In the genomic region with DNA sequence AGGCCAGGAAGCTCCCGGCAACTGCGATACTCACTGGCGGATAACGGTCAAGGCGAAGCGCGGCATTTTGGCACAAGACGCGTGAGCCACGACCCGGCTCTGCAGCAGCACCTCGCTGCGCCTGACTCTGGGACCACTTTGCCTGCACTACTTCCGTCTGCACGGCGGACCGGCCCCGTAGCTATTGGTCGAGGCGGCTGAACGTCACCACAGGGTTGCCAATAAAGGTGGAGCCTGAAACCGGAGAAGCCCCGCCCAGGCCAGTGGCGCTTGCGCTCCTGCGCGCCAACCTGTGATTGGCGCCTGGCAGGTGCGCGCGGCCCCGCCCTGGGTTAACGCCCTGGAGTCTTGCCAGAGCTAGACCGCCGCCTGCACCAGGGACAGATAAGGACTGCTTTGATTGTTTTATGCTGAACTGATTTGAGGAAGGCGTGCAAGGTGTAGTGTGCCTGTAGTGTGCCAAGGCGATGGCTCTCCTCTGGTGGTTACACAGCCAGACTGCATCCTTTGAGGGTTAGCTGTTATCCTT, we compare ENCODE assay signal across 8 mouse cellular contexts. TPM values are rescaled to one million over a fixed set of nuclear protein-coding genes. Genes with fewer than 3 reads are reported as not detected.
DNase-seq lines count a peak whose midpoint lies in the region; ATAC-seq and TF ChIP-seq lines count a peak whose summit lies in the region.

A gene (minus strand): TSS at position 156 of the 529 bp plus-strand sequence.

- TF ChIP-seq POLR2A in testis, adult 2 months (IDR thresholded peaks at IDR 0.05; ENCODE audit: control insufficient read depth, low read depth, low read length) = peak; percentile 96

- WGBS in forebrain, embryonic 12.5 days = under 1% methylated on average over 37 of the region's 37 CpGs
- under 1% methylated on average over 37 of the region's 37 CpGs for WGBS in heart, postnatal 0 days
- under 1% methylated on average over 37 of the region's 37 CpGs for WGBS in liver, embryonic 16.5 days (ENCODE audit: insufficient replicate concordance)
- WGBS in neural tube, embryonic 13.5 days = under 1% methylated on average over 37 of the region's 37 CpGs

- H3K4me3 ChIP-seq in E14TG2a.4 (replicated peaks; ENCODE audit: low read length) = peak within 1 kb of the TSS; percentile 91
- H3K4me3 ChIP-seq in forebrain, embryonic 12.5 days (replicated peaks) = peak within 1 kb of the TSS; percentile 63
- peak within 1 kb of the TSS; percentile 66 for H3K4me3 ChIP-seq in heart, postnatal 0 days (ENCODE audit: low read depth, low read length)
- H3K4me3 ChIP-seq in liver, embryonic 16.5 days (ENCODE audit: low read depth, low read length) = peak within 1 kb of the TSS; percentile 60
- peak within 1 kb of the TSS; percentile 62 for H3K4me3 ChIP-seq in neural tube, embryonic 13.5 days
- H3K4me3 ChIP-seq in testis, adult 2 months (ENCODE audit: control insufficient read depth, low read depth, low read length) = peak within 1 kb of the TSS; percentile 90

- peak; percentile 51 for DNase-seq in c-Kit-positive CD71-positive TER-119-positive erythroid progenitor cells, embryonic 14.5 days (ENCODE audit: low spot score)
- peak; percentile 93 for DNase-seq in heart, postnatal 0 days (ENCODE audit: low spot score)
- DNase-seq in kidney, postnatal 4 days = peak; percentile 92 to 95

- H3K4me2 ChIP-seq in forebrain, embryonic 12.5 days = peak within 1 kb of the TSS; percentile 89
- peak within 1 kb of the TSS; percentile 87 for H3K4me2 ChIP-seq in heart, postnatal 0 days (ENCODE audit: low read depth, low read length)
- peak within 1 kb of the TSS; percentile 68 for H3K4me2 ChIP-seq in liver, embryonic 16.5 days (ENCODE audit: low read depth, low read length)
- peak within 1 kb of the TSS; percentile 89 for H3K4me2 ChIP-seq in neural tube, embryonic 13.5 days

- H3K36me3 ChIP-seq in E14TG2a.4 (ENCODE audit: insufficient read depth, low read length) = peaks cover 24% of the 10 kb centered on the region
- H3K36me3 ChIP-seq in forebrain, embryonic 12.5 days (replicated peaks) = no peaks in the 10 kb centered on the region
- H3K36me3 ChIP-seq in heart, postnatal 0 days (replicated peaks; ENCODE audit: control insufficient read depth, insufficient read depth, low read length) = no peaks in the 10 kb centered on the region
- no peaks in the 10 kb centered on the region for H3K36me3 ChIP-seq in liver, embryonic 16.5 days (ENCODE audit: control insufficient read depth, insufficient read depth)
- no peaks in the 10 kb centered on the region for H3K36me3 ChIP-seq in neural tube, embryonic 13.5 days
- H3K36me3 ChIP-seq in testis, adult 2 months (ENCODE audit: control insufficient read depth, insufficient read depth, low read length) = no peaks in the 10 kb centered on the region

- peaks cover 54% of the 10 kb centered on the region for H3K4me1 ChIP-seq in E14TG2a.4 (replicated peaks; ENCODE audit: low read depth, low read length)
- peaks cover 14% of the 10 kb centered on the region for H3K4me1 ChIP-seq in forebrain, embryonic 12.5 days
- H3K4me1 ChIP-seq in heart, postnatal 0 days (ENCODE audit: control insufficient read depth, insufficient read depth) = peaks cover 20% of the 10 kb centered on the region
- peaks cover 3% of the 10 kb centered on the region; the same call in 1 of the 2 replicates for H3K4me1 ChIP-seq in liver, embryonic 16.5 days (ENCODE audit: control insufficient read depth, low read depth, low read length)
- peaks cover 22% of the 10 kb centered on the region for H3K4me1 ChIP-seq in neural tube, embryonic 13.5 days (replicated peaks)
- peaks cover 7% of the 10 kb centered on the region for H3K4me1 ChIP-seq in testis, adult 2 months (ENCODE audit: control insufficient read depth, insufficient read depth, low read length)

- no peak within 1 kb of the TSS for H3K27ac ChIP-seq in forebrain, embryonic 12.5 days
- peak within 1 kb of the TSS; percentile 76 for H3K27ac ChIP-seq in heart, postnatal 0 days (ENCODE audit: low read depth)
- no peak within 1 kb of the TSS for H3K27ac ChIP-seq in liver, embryonic 16.5 days (ENCODE audit: low read length)
- H3K27ac ChIP-seq in neural tube, embryonic 13.5 days (replicated peaks) = no peak within 1 kb of the TSS; the same call in 1 of the 2 replicates
- H3K27ac ChIP-seq in testis, adult 2 months (ENCODE audit: control insufficient read depth, insufficient read depth, low read depth, low read length) = peak within 1 kb of the TSS; percentile 40; the same call in 1 of the 2 replicates

- peak; percentile 100 for ATAC-seq in forebrain, embryonic 12.5 days (ENCODE audit: low FRiP score)
- ATAC-seq in heart, postnatal 0 days (ENCODE audit: insufficient read depth, low read depth) = peak; percentile 99
- peak; percentile 95 for ATAC-seq in liver, embryonic 16.5 days (ENCODE audit: low read depth)
- peak; percentile 100 for ATAC-seq in neural tube, embryonic 13.5 days (ENCODE audit: low read depth)

- TF ChIP-seq EP300 in heart, postnatal 0 days (IDR thresholded peaks at IDR 0.05; ENCODE audit: low read depth) = no peak

- H3K27me3 ChIP-seq in E14TG2a.4 (ENCODE audit: insufficient read depth, low read length) = peaks cover 5% of the 10 kb centered on the region
- H3K27me3 ChIP-seq in forebrain, embryonic 12.5 days = 0 out of 2 replicates have a peak, but pooled peaks cover 4% of the 10 kb centered on the region
- H3K27me3 ChIP-seq in heart, postnatal 0 days (ENCODE audit: control insufficient read depth, insufficient read depth, low read length) = no peaks in the 10 kb centered on the region
- H3K27me3 ChIP-seq in liver, embryonic 16.5 days (ENCODE audit: control insufficient read depth, insufficient read depth, low read depth, low read length) = peaks cover 9% of the 10 kb centered on the region; the same call in 1 of the 2 replicates
- H3K27me3 ChIP-seq in neural tube, embryonic 13.5 days = no peaks in the 10 kb centered on the region
- H3K27me3 ChIP-seq in testis, adult 2 months (ENCODE audit: control insufficient read depth, insufficient read depth, low read length) = no peaks in the 10 kb centered on the region

- H3K9me3 ChIP-seq in E14TG2a.4 (ENCODE audit: low read length) = no peaks in the 10 kb centered on the region
- no peaks in the 10 kb centered on the region for H3K9me3 ChIP-seq in forebrain, embryonic 12.5 days
- no peaks in the 10 kb centered on the region for H3K9me3 ChIP-seq in heart, postnatal 0 days (replicated peaks; ENCODE audit: control insufficient read depth, low read length)
- H3K9me3 ChIP-seq in liver, embryonic 16.5 days (replicated peaks; ENCODE audit: control insufficient read depth, low read length) = no peaks in the 10 kb centered on the region
- H3K9me3 ChIP-seq in neural tube, embryonic 13.5 days = no peaks in the 10 kb centered on the region

- TF ChIP-seq CTCF in E14TG2a.4 (conservative IDR thresholded peaks at IDR 0.05; ENCODE audit: low read length) = no peak
- TF ChIP-seq CTCF in heart, postnatal 0 days (IDR thresholded peaks at IDR 0.05; ENCODE audit: low read depth) = no peak
- TF ChIP-seq CTCF in testis, adult 2 months (IDR thresholded peaks at IDR 0.05; ENCODE audit: control insufficient read depth, insufficient read depth, insufficient replicate concordance, low read depth, low read length) = no peak

- peak within 1 kb of the TSS; percentile 69 for H3K9ac ChIP-seq in forebrain, embryonic 12.5 days
- peak within 1 kb of the TSS; percentile 37 for H3K9ac ChIP-seq in heart, postnatal 0 days (replicated peaks; ENCODE audit: low read depth, low read length)
- H3K9ac ChIP-seq in liver, embryonic 16.5 days (ENCODE audit: low read depth, low read length) = 0 out of 2 replicates have a peak within 1 kb of the TSS, but pooled peaks have one; percentile 31
- peak within 1 kb of the TSS; percentile 78 for H3K9ac ChIP-seq in neural tube, embryonic 13.5 days

RNA-seq across cellular contexts. Expression of the gene that starts here (rescaled TPM):
- 8.8 and 9.9 TPM in 2 replicates for polyA plus RNA-seq in forebrain, embryonic 12.5 days (2016; fragmentation: Nextera tagmentation; extraction: Ambion mirVana)
- total RNA-seq in heart, postnatal 0 days (2014; rRNA removed; ENCODE audit: low replicate concordance) = 9.0 and 21.1 TPM in 2 replicates
- 14.4 and 15.6 TPM in 2 replicates for polyA plus RNA-seq in heart, postnatal 0 days (2015; fragmentation: Nextera tagmentation; extraction: Ambion mirVana)
- polyA plus RNA-seq in liver, embryonic 16.5 days (2015; fragmentation: Nextera tagmentation; extraction: Ambion mirVana) = 0.24 and 0.41 TPM in 2 replicates
- 6.2 and 7.1 TPM in 2 replicates for polyA plus RNA-seq in neural tube, embryonic 13.5 days (2015; fragmentation: Nextera tagmentation; extraction: Ambion mirVana)
- polyA plus RNA-seq in testis, adult 2 months (2012; rRNA removed) = 5.6 and 6.7 TPM in 2 replicates

Comparison
In these comparisons a context has a peak if more than half of its experiments do, and no peak if none do; other contexts are left out.
1. Peak in ATAC-seq, H3K4me3 ChIP-seq, H3K9ac ChIP-seq and H3K4me2 ChIP-seq in liver, embryonic 16.5 days; RNA of the gene not detected or under 1 TPM.
2. H3K27ac ChIP-seq: peak in heart, postnatal 0 days (single experiment) and testis, adult 2 months (single experiment); none in forebrain, embryonic 12.5 days (single experiment), liver, embryonic 16.5 days (single experiment) and neural tube, embryonic 13.5 days (single experiment).
3. Peak in every context shown above with its lines, with median percentiles within 50 percentile points of each other: H3K4me3 ChIP-seq, DNase-seq, ATAC-seq, H3K4me2 ChIP-seq and H3K9ac ChIP-seq.